Mouse (Mus musculus) embryonic facial prominence, embryonic 11.5 days (tissue): ENCODE measurements around the gene Specc1. TPM values are rescaled to one million over a fixed set of nuclear protein-coding genes. Genes with fewer than 3 reads are reported as not detected.

Experiments
- ATAC-seq: fragments of 200-750 bp; cut with Nextera tagmentation; replicated peaks from 2 replicates; pipeline ENCODE4 v1.8.0; 2017; ENCODE audit warnings: low read depth; ENCODE audit not compliant: insufficient number of reproducible peaks, low FRiP score, low TSS enrichment
- DNase-seq: peaks from one replicate; pipeline ENCODE4 v3.0.0-alpha.2; 2015; ENCODE audit warnings: low spot score
- H3K27ac ChIP-seq: fragments of 300-500 bp; sonication (generic); replicated peaks from 2 replicates; pipeline ENCODE4 v1.5.1; 2014; ENCODE audit warnings: mild to moderate bottlenecking, low read depth, low read length, control low read depth
- H3K27me3 ChIP-seq: fragments of 300-500 bp; sonication (generic); 2 replicates; pipeline ENCODE4 v1.6.1; 2014; ENCODE audit warnings: mild to moderate bottlenecking, low read length, moderate library complexity, mixed read lengths; ENCODE audit not compliant: control insufficient read depth, insufficient read depth
- H3K36me3 ChIP-seq: fragments of 300-500 bp; sonication (generic); replicated peaks from 2 replicates; pipeline ENCODE4 v1.6.1; 2014; ENCODE audit warnings: low read depth, mild to moderate bottlenecking, low read length, moderate library complexity, mixed read lengths; ENCODE audit not compliant: control insufficient read depth, insufficient read depth
- H3K4me1 ChIP-seq: fragments of 300-500 bp; sonication (generic); 2 replicates; pipeline ENCODE4 v1.6.1; 2014; ENCODE audit warnings: low read length, mixed read lengths; ENCODE audit not compliant: control insufficient read depth, insufficient read depth
- H3K4me2 ChIP-seq: fragments of 300-500 bp; sonication (generic); 2 replicates; pipeline ENCODE4 v1.6.1; 2014; ENCODE audit warnings: low read depth, mild to moderate bottlenecking, control low read depth, low read length, moderate library complexity
- H3K4me3 ChIP-seq: fragments of 300-500 bp; sonication (generic); 2 replicates; pipeline ENCODE4 v1.5.1; 2014; ENCODE audit warnings: low read depth, low read length, control low read depth
- H3K9ac ChIP-seq: fragments of 300-500 bp; sonication (generic); replicated peaks from 2 replicates; pipeline ENCODE4 v1.6.1; 2014; ENCODE audit warnings: mild to moderate bottlenecking, control low read depth, low read length
- H3K9me3 ChIP-seq: fragments of 300-500 bp; sonication (generic); replicated peaks from 2 replicates; pipeline ENCODE4 v1.6.1; 2016; ENCODE audit warnings: mild to moderate bottlenecking, low read length, inconsistent platforms, mixed read lengths; ENCODE audit not compliant: control insufficient read depth
- WGBS: fragments of 180-500 bp; shearing (Covaris S2); extraction: QIAGEN DNeasy Blood & Tissue Kit; methylation state at CpG from one replicate; pipeline ENCODE4 v1.1.7; 2014; 5-methylcytosine and 5-hydroxymethylcytosine counted together
- polyA plus RNA-seq: library from polyadenylated mRNA; unstranded; fragments of >200 nt; fragmentation: Nextera tagmentation; extraction: Ambion mirVana; gene quantifications from 2 replicates; pipeline ENCODE4 v1.2.1, GENCODE M21; 2014

Gene Specc1
- polyA plus RNA-seq, 1 experiment from 2014 or later, result 17.2 TPM

GRCm38 (mm10) chr11:61991576-61991975 is 35.0 kb downstream of the Specc1 start:
- DNase-seq (no peak), ATAC-seq (no peak)
- Histone ChIP-seq H3K4me1 (no peaks in the 10 kb centered on the region), H3K27me3 (no peaks in the 10 kb centered on the region), H3K9me3 (no peaks in the 10 kb centered on the region), H3K36me3 (no peaks in the 10 kb centered on the region), H3K9ac (no peak overlapping the region), H3K4me2 (no peak overlapping the region), H3K27ac (no peak overlapping the region), H3K4me3 (no peak overlapping the region)
- WGBS, result 75% methylated on average over 2 of the region's 2 CpGs

- ATAC-seq, result no peak
- 89% methylated on average over 4 of the region's 4 CpGs for WGBS
- H3K36me3 ChIP-seq, result no peaks in the 10 kb centered on the region
- no peaks in the 10 kb centered on the region for H3K27me3 ChIP-seq
- H3K4me1 ChIP-seq, result no peaks in the 10 kb centered on the region
- no peak overlapping the region for H3K9ac ChIP-seq
- no peak overlapping the region for H3K4me3 ChIP-seq
- H3K9me3 ChIP-seq, result no peaks in the 10 kb centered on the region
- no peak overlapping the region for H3K4me2 ChIP-seq
- no peak overlapping the region for H3K27ac ChIP-seq
- DNase-seq, result no peak
Observed at GRCm38 (mm10) chr11:61992671-61993285, 36.2 kb downstream of the Specc1 start.

GRCm38 (mm10) chr11:61999501-61999900 is 42.9 kb downstream of the Specc1 start:
- WGBS, result 93% methylated on average over 8 of the region's 8 CpGs
- ATAC-seq (no peak), DNase-seq (no peak)
- no peak overlapping the region for H3K4me3 ChIP-seq
- no peak overlapping the region for H3K27ac ChIP-seq
- H3K4me1 ChIP-seq, result no peaks in the 10 kb centered on the region
- no peaks in the 10 kb centered on the region for H3K36me3 ChIP-seq
- no peaks in the 10 kb centered on the region for H3K9me3 ChIP-seq
- no peak overlapping the region for H3K9ac ChIP-seq
- H3K27me3 ChIP-seq, result no peaks in the 10 kb centered on the region
- H3K4me2 ChIP-seq, result no peak overlapping the region

- no peaks in the 10 kb centered on the region for H3K36me3 ChIP-seq
- ATAC-seq, result no peak
- H3K27me3 ChIP-seq, result no peaks in the 10 kb centered on the region
- no peak overlapping the region for H3K4me2 ChIP-seq
- 82% methylated on average over 12 of the region's 12 CpGs for whole genome bisulfite sequencing
- H3K27ac ChIP-seq, result no peak overlapping the region
- no peak overlapping the region for H3K4me3 ChIP-seq
- H3K9me3 ChIP-seq, result no peaks in the 10 kb centered on the region
- no peak for DNase-seq
- no peaks in the 10 kb centered on the region for H3K4me1 ChIP-seq
- no peak overlapping the region for H3K9ac ChIP-seq
Observed at GRCm38 (mm10) chr11:62000099-62000498, 43.5 kb downstream of the Specc1 start.

- Histone ChIP-seq H3K4me1 (no peaks in the 10 kb centered on the region), H3K4me2 (no peak overlapping the region), H3K9ac (no peak overlapping the region), H3K9me3 (no peaks in the 10 kb centered on the region), H3K27me3 (no peaks in the 10 kb centered on the region), H3K4me3 (no peak overlapping the region), H3K27ac (no peak overlapping the region), H3K36me3 (no peaks in the 10 kb centered on the region)
- no peak for ATAC-seq
- 73% methylated on average over 4 of the region's 4 CpGs for WGBS
- peak; percentile 15 for DNase-seq
Observed at GRCm38 (mm10) chr11:62001977-62002376, 45.4 kb downstream of the Specc1 start.

GRCm38 (mm10) chr11:62004881-62005240 is 48.3 kb downstream of the Specc1 start:
- Histone ChIP-seq H3K4me1 (no peaks in the 10 kb centered on the region), H3K27ac (no peak overlapping the region), H3K4me2 (no peak overlapping the region), H3K27me3 (no peaks in the 10 kb centered on the region), H3K36me3 (no peaks in the 10 kb centered on the region), H3K9ac (no peak overlapping the region), H3K9me3 (no peaks in the 10 kb centered on the region), H3K4me3 (no peak overlapping the region)
- ATAC-seq (no peak), DNase-seq (no peak)
- 53% methylated on average over 6 of the region's 6 CpGs for WGBS

- H3K27ac ChIP-seq, result 0 out of 2 replicates have a peak overlapping the region, but pooled peaks have one; percentile 7
Observed at GRCm38 (mm10) chr11:62005241-62005910, 48.8 kb downstream of the Specc1 start.

GRCm38 (mm10) chr11:62005911-62006260 is 49.3 kb downstream of the Specc1 start:
- no peak overlapping the region for H3K4me3 ChIP-seq
- H3K9me3 ChIP-seq, result no peaks in the 10 kb centered on the region
- H3K36me3 ChIP-seq, result no peaks in the 10 kb centered on the region
- no peaks in the 10 kb centered on the region for H3K27me3 ChIP-seq
- 79% methylated on average over 5 of the region's 5 CpGs for WGBS
- H3K9ac ChIP-seq, result no peak overlapping the region
- H3K27ac ChIP-seq, result no peak overlapping the region
- no peak overlapping the region for H3K4me2 ChIP-seq
- no peaks in the 10 kb centered on the region for H3K4me1 ChIP-seq
- ATAC-seq, result no peak
- no peak for DNase-seq

More at GRCm38 (mm10) chr11:62005241-62005910, 48.8 kb downstream of the Specc1 start:
- Histone ChIP-seq H3K4me3 (no peak overlapping the region), H3K9me3 (no peaks in the 10 kb centered on the region), H3K4me1 (no peaks in the 10 kb centered on the region), H3K36me3 (no peaks in the 10 kb centered on the region), H3K4me2 (no peak overlapping the region), H3K9ac (no peak overlapping the region), H3K27me3 (no peaks in the 10 kb centered on the region)
- ATAC-seq (no peak), DNase-seq (peak; percentile 33)
- 43% methylated on average over 14 of the region's 14 CpGs for WGBS
